Mouse (Mus musculus) activated CD4-positive, CD25-positive, alpha-beta regulatory T cell, adult 4 months (primary cell): Measurements from ENCODE around the gene Sdk1. TPM values are rescaled to one million over a fixed set of nuclear protein-coding genes. Genes with fewer than 3 reads are reported as not detected.

Experiments
- ATAC-seq: one replicate; pipeline ENCODE4 v1.8.0; 2017
- polyA plus RNA-seq, 2 experiments: library from polyadenylated mRNA; unstranded; fragments of 100-300 nt; shearing (Covaris generic); gene quantifications; one replicate each; pipeline ENCODE4 v1.2.1; 2017

Gene Sdk1
- polyA plus RNA-seq, result under 1 TPM in 1 of 2 experiments, not detected in 1; 0.19 TPM

DNA sequence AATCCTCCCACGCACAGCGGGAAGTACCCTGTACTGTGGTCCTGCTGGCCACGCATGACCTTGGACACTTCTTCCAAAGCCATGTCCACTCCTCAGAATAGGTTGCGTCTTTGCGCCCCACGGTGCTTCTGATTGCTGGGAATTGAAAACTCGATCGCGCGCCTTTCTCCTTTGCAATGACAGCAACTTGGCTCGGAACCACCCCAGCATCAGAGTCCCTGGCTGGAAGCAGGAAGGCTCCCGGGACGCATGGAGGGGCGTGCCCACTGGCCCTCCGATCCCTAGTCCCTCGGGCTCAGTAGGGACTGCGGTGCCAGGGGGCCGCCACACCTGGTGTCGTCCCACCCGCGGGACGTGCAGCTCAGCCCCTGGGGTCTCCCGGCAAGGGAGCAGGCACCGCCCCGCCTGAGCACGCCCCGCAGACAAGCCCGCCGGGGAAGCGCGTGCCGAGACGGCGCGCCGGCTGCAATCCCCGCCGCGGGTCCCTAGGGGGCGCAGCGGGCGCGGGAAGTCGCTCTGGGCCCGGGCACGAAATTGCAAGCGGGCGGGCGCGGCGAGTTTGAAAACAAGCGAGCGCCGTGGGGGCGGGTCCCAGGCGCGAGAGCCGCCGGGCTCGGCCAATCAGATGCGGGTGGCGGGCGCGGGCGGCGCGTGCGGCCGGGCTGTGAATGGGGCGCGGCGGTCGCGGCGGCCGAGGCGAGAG is at the start of gene Sdk1:
Gene Sdk1 (plus strand): TSS at position 650 of the 703 bp plus-strand sequence.
- ATAC-seq, result peak; percentile 82

DNA sequence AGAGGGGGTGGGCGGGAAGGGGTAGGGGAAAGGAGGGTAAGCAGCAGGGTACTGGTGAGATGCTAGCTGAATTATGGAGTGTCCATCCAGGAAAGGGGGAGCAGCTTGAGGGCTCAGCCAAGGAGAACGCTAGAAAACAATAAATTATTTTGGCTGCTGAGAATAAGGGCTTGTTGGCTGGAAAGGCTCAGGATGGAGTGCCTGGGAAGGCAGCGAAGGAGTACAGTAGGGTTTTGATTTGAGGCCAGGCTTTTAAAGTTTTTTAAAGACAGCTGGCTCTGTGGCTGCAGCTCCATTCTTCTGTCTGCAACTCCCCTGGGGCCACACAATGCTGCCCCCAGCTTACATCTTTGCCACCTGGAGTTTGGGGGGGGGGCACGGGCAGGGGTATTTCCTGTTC is 44.0 kb upstream of the Sdk1 start:
- no peak for ATAC-seq

GRCm38 (mm10) chr5:141202276-141203065 is 38.8 kb upstream of the Sdk1 start:
- ATAC-seq, result no peak

- ATAC-seq, result no peak
These were observed 34.2 kb upstream of the Sdk1 start for GRCm38 (mm10) chr5:141207061-141207460.

DNA sequence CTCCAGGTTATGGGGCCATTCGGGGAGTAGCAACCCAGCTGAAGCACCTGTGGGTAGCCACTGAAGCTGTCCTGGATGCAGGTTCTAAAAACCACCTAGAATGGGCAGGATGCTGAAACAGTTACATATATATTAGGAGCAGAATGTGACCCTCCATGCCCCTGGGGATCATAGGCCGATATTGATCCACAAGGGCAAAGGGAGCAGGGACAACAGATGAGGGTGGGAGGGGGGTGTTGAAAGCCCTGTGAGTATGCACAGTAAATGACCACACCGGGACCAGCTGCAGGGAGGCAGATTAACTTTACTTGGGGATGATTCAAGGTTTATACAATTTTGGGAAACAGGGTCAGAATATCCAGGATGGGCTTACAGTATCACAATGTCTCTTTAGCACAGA is 16.0 kb upstream of the Sdk1 start:
- ATAC-seq, result no peak

DNA sequence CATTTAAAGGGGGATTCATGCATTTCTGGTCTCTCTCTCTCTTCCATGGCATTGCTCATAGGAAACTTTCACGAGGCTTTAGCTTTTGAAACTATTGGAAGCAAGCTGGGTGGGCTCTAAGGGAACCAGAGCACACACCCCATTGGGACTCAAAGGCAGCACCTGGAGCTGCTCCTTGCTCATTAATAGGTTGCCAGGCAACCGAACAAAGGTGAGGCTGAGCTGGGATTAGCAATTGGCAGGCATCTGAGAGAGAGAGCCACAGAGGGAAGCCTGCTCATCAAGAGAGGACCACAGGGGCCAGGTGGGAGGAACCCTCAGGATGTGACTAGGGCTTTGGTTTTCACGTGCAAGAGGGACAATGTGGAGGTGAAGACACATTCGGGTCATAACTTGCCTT is 7.0 kb upstream of the Sdk1 start:
- ATAC-seq, result no peak

- ATAC-seq, result no peak
These were observed 1.9 kb upstream of the Sdk1 start for GRCm38 (mm10) chr5:141239401-141239800.

DNA sequence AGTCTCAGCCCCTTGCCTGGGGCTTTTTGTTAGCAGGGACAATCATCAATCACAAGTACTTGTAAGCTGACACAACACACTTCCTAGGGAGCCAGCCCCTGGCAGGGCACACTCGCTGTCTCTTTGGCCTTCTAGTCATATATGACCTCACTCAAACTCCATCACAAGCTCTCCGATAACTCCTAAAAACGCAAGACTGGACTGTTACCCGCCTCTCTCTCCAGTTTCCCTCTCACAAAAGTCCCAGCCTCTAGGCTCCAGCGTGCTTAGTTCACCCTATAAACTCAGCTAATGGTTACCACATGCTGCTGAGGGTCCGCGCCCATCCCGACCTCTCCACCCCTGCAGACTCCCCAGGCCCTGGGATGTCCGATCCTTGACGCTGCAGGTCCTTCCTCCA is 849 bp upstream of the Sdk1 start:
- ATAC-seq, result no peak

DNA sequence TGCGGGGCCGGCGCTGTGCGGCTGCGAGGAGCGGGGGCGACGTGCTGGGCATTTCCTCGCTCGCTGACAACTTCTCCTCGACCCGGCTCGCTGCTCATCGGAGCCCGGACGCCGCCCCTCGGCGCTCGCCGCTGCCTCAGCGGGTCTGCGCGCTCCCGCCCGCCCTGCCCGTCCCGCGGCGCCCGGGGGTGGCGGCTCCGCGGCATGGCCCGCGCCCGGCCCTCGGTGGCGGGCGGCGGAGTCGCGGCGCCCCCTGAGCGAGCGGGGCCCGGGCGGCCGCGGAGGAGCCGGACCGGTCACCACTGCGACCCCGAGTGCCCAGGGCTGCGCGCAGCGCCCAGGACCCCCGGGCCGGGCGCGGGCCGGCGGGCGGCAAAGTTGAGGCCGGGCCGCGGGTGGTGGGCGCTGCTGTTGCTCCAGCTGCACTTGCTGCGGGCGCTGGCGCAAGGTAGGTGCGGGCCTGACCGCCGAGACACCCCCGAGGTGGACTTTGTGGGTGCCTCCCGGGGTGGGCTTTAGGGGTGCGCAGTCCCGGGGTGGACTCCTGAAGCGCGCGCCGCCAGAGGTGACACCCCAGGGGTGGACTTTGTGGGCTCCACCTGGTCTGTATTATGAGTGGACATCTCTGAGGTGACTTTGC is 475 bp downstream of the Sdk1 start:
- no peak for ATAC-seq

- no peak for ATAC-seq
These were observed 2.1 kb downstream of the Sdk1 start for GRCm38 (mm10) chr5:141243253-141243965.

DNA sequence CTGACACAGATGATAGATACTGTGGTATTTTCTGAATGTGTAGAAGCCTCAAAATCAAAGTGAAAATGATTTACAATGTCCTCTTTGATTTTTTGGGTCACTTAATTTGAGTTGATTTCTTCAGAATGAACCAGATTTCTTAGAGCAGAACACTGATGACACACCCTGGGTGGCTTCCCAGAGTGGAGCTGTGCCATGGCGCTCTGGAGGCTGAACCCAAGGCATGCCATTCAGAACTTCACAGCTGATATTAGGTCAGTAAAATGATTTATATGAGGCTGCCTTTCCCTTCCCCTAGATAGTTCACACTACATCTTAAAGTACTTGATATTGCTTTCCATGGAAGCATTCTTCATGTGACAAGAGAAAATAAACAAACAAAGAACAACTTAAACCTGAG is 23.0 kb downstream of the Sdk1 start:
- no peak for ATAC-seq

DNA sequence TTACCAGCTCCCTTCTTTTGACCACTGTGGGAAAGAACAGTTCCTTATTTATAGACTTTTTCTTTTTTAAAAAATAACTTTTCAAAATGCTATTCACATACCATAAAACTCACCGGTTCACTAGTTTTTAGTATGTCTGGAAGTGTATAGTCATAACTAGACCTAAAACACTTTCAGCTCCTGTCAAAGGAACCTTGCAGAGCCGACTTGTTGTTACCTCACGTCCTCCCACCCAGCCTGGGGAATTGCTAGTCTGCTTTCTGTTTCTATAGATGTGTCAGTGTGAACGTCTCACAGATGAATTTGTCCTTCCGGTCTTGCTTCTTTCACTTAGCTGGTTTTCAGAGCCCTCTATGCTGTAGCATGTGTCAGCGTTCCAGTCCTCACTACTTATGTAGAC is 35.8 kb downstream of the Sdk1 start:
- no peak for ATAC-seq

DNA sequence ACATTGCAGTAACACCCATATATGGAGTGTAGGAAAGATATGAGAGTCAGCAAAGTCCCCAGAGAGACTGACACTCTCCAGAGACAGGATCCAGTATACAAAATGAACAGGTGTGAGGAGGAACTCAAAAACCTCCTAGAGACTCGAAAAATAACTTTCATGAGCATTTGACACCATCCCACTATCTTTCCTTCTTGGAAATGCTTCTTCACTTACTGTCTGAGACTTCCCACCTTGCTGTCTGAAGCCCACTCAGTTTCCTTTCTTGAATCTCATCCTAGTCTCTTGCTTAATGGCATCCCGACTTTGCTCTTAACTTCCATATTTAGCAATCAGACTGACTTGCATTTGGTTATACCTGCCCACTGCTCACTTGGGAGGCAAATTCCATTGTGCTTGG is 40.5 kb downstream of the Sdk1 start:
- ATAC-seq, result no peak

DNA sequence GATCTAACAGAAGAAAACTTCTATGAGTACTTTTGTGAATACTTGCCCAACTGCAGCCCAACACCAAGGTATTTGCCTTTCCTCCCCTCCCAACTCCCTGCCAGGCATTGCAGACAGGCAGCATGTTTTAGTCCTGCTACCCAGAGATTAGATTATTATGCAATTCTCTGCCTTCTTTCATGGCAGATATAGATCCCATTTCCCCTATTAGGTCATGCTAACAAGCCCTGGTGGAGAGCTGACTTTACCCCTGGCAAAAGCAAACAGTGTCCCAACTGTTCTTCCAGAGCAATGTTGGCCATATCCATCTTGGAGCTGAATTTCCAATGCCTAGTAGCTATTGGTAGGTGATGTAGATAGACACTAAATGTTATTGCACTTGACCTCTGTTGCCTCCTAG is 48.3 kb downstream of the Sdk1 start:
- no peak for ATAC-seq

DNA sequence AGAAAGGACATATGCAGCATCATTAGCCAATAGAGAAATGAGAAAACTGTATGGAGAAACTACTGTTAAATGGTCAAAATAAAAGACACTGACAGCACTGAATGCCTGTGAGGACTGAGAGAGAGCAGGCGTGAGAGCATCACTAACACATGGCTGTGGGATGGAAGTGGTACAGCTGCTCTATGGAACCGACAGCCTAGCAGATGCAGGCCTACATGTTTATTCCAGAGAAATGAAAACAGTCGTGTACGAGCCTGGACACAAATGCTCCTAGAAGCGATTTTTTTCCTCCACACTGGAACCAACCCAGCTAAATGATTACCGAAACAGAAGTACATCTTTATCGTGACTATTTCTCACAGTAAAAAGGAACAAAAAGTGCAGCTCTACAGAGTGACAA is 54.0 kb downstream of the Sdk1 start:
- no peak for ATAC-seq

DNA sequence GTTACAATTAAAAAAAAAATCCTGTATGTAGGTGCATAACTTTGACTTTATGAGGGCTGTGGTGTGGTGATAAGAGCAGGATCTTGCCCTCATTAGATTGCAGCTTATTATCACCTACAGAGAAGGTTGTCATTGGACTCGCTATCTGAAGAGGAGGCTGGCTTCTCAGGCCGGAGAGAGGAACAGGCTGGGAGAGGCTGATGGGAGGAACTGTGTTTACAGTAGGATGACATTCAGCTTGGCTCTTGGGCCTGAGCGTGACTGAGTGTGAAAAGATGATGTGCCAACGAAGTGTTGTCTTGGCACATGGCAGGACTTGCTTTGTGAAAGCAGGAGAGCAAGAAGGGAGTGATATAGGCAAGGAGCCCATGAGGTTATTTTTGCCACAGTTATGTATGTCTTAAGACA is 61.0 kb downstream of the Sdk1 start:
- ATAC-seq, result no peak

DNA sequence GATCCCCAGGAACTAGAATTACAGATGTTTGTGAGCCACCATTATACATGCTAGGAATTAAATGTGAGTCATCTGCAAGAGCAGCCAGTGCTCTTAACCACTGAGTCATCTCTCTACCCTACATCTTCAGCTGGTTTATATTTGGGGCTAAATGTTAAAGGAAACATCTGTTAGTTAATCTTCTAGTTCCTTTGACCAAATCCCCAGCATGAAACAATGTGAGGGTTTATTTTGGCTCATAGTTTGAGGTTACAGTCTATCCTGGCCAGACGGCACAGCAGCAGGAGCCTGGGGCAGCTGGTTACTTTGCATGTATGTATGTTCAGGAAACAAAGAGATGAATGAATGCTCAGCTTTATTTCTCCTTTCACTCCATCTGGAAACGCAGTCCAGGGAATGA is 62.5 kb downstream of the Sdk1 start:
- ATAC-seq, result no peak

GRCm38 (mm10) chr5:141304706-141305105 is 63.4 kb downstream of the Sdk1 start:
- ATAC-seq, result no peak

DNA sequence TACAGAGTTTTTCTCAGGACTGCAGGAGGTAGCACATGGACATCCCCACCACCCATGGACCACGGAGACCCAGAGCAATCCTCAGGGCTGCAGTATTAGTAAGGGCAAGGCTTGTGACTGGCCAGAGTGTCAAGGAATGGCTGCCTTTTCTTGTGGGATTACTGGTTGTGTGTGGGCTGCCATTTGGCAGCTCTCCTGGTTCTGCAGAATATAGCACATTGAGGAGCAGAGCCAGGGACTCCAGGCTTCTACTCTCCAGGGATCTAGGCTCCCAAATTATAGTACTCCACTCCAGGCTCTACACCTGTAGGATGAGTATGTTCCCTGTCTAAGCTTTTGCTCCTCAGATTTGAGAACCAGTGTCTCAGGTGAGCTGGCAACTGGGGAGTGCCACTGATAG is 69.4 kb downstream of the Sdk1 start:
- ATAC-seq, result no peak

- ATAC-seq, result no peak
These were observed 70.5 kb downstream of the Sdk1 start for GRCm38 (mm10) chr5:141311801-141312200.

DNA sequence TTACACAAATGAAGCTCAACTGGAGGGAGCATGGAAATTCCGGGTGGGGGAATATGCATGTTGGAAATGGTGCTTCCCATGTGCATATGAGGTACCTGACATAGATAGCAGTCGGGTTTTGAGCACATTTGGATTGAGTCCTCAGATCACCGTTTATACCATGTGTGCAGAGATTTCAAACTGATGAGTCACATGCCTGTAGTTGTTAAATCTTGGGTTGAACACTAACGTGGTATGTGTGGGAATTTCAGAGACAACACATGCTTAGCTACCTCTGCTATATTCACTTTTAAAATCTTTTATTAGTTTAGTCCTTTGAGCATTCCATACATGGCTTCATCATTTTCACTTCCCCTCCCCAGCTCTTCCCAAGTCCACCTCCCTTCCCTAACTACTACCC is 71.0 kb downstream of the Sdk1 start:
- ATAC-seq, result no peak

GRCm38 (mm10) chr5:141317095-141317494 is 75.8 kb downstream of the Sdk1 start:
- no peak for ATAC-seq

- ATAC-seq, result no peak
These were observed 83.6 kb downstream of the Sdk1 start for GRCm38 (mm10) chr5:141324910-141325309.
